Mouse (Mus musculus) adrenal gland, postnatal 0 days (tissue): Measurements from ENCODE around the gene Map3k14. TPM values are rescaled to one million over a fixed set of nuclear protein-coding genes. Genes with fewer than 3 reads are reported as not detected.

Experiments
- polyA plus RNA-seq: library from polyadenylated mRNA; unstranded; fragments of >200 nt; fragmentation: Nextera tagmentation; extraction: Ambion mirVana; gene quantifications from 2 replicates; pipeline ENCODE4 v1.2.1, GENCODE M21; 2015

Gene Map3k14
- polyA plus RNA-seq, result 2.4 and 2.6 TPM in 2 replicates

GRCm38 (mm10) chr11:103267346-103268219 lies at the start of gene Map3k14:
Gene Map3k14, minus strand, starts transcription at chr11:103267472.

GRCm38 (mm10) chr11:103217790-103218516 lies 49.3 kb downstream of the Map3k14 start, which contains the start of gene Spata32:
Gene Spata32, minus strand, starts transcription at chr11:103218432.

GRCm38 (mm10) chr11:103208458-103208857 lies 58.8 kb downstream of the Map3k14 start, which contains the start of gene 1700023F06Rik:
Gene 1700023F06Rik, minus strand, starts transcription at chr11:103208558.

GRCm38 (mm10) chr11:103170494-103171285 lies 96.6 kb downstream of the Map3k14 start, which contains the start of gene Fmnl1:
Gene Fmnl1, plus strand, starts transcription at chr11:103171107.

Other genes with a start within 250 kb of the Map3k14 start
- 40.0 and 56.0 TPM in 2 replicates for gene Nmt1, start 239.3 kb downstream of the Map3k14 start, polyA plus RNA-seq
- gene Dcakd, start 239.1 kb downstream of the Map3k14 start, polyA plus RNA-seq, result 84.8 and 99.7 TPM in 2 replicates
- gene Plcd3, start 165.8 kb downstream of the Map3k14 start, polyA plus RNA-seq, result 3.5 and 4.9 TPM in 2 replicates
- gene Acbd4, start 165.8 kb downstream of the Map3k14 start, polyA plus RNA-seq, result 34.4 and 53.2 TPM in 2 replicates
- 6.0 and 6.6 TPM in 2 replicates for gene Hexim1, start 151.2 kb downstream of the Map3k14 start, polyA plus RNA-seq
- 10.0 and 11.4 TPM in 2 replicates for gene Hexim2, start 135.0 kb downstream of the Map3k14 start, polyA plus RNA-seq
- 3.0 and 3.9 TPM in 2 replicates for gene Fmnl1, start 96.4 kb downstream of the Map3k14 start, polyA plus RNA-seq
- 0.36 and 0.47 TPM in 2 replicates for gene 1700023F06Rik, start 58.9 kb downstream of the Map3k14 start, polyA plus RNA-seq
- gene Spata32, start 49.0 kb downstream of the Map3k14 start, polyA plus RNA-seq, result not detected in 2 replicates
- 4.6 and 6.3 TPM in 2 replicates for gene Arhgap27, start 96.2 kb upstream of the Map3k14 start, polyA plus RNA-seq
- 4.1 and 4.9 TPM in 2 replicates for gene Plekhm1, start 145.2 kb upstream of the Map3k14 start, polyA plus RNA-seq
- not detected in 2 replicates for gene Lrrc37a, start 237.1 kb upstream of the Map3k14 start, polyA plus RNA-seq